Mouse (Mus musculus): ENCODE measurements around the gene Mpzl1. TPM values are rescaled to one million over a fixed set of nuclear protein-coding genes. Genes with fewer than 3 reads are reported as not detected.

Mpzl1 gene
- polyA plus RNA-seq, 1 experiment from 2014 or later: 159 TPM

- no peak for DNase-seq
- no peak overlapping the region for H3K27ac ChIP-seq (replicated peaks; ENCODE audit: low read depth, low read length)
- no peaks in the 10 kb centered on the region for H3K4me1 ChIP-seq (ENCODE audit: control insufficient read depth, insufficient read depth, low read length)
- H3K9me3 ChIP-seq (ENCODE audit: control insufficient read depth, low read length): no peaks in the 10 kb centered on the region
- no peaks in the 10 kb centered on the region for H3K27me3 ChIP-seq (ENCODE audit: control insufficient read depth, insufficient read depth, low read length)
- WGBS: 65% methylated on average over 14 of the region's 14 CpGs
- H3K4me2 ChIP-seq (ENCODE audit: low read length): no peak overlapping the region
- H3K36me3 ChIP-seq (ENCODE audit: control insufficient read depth, insufficient read depth, low read length): peaks cover 1% of the 10 kb centered on the region
- no peak for ATAC-seq (ENCODE audit: low FRiP score, low TSS enrichment)
- no peak overlapping the region for H3K4me3 ChIP-seq (replicated peaks; ENCODE audit: low read depth, low read length)
- H3K9ac ChIP-seq (replicated peaks; ENCODE audit: low read length): no peak overlapping the region
Observed at GRCm38 (mm10) chr1:165585389-165586104, 48.8 kb downstream of the Mpzl1 start.

GRCm38 (mm10) chr1:165583529-165584184 lies 50.7 kb downstream of the Mpzl1 start:
- H3K4me1 ChIP-seq (ENCODE audit: control insufficient read depth, insufficient read depth, low read length): no peaks in the 10 kb centered on the region
- DNase-seq: peak; percentile 91
- no peak overlapping the region for H3K9ac ChIP-seq (replicated peaks; ENCODE audit: low read length)
- no peak overlapping the region for H3K4me3 ChIP-seq (replicated peaks; ENCODE audit: low read depth, low read length)
- WGBS: 36% methylated on average over 12 of the region's 12 CpGs
- H3K36me3 ChIP-seq (ENCODE audit: control insufficient read depth, insufficient read depth, low read length): no peaks in the 10 kb centered on the region
- no peak overlapping the region for H3K4me2 ChIP-seq (ENCODE audit: low read length)
- peak; percentile 74; the same call in 1 of the 2 replicates for ATAC-seq (ENCODE audit: low FRiP score, low TSS enrichment)
- H3K27ac ChIP-seq (replicated peaks; ENCODE audit: low read depth, low read length): no peak overlapping the region
- H3K27me3 ChIP-seq (ENCODE audit: control insufficient read depth, insufficient read depth, low read length): no peaks in the 10 kb centered on the region
- H3K9me3 ChIP-seq (ENCODE audit: control insufficient read depth, low read length): no peaks in the 10 kb centered on the region

GRCm38 (mm10) chr1:165581255-165581654 lies 53.1 kb downstream of the Mpzl1 start:
- no peak overlapping the region for H3K4me3 ChIP-seq (replicated peaks; ENCODE audit: low read depth, low read length)
- ATAC-seq (ENCODE audit: low FRiP score, low TSS enrichment) (no peak), DNase-seq (no peak)
- no peaks in the 10 kb centered on the region for H3K9me3 ChIP-seq (ENCODE audit: control insufficient read depth, low read length)
- no peak overlapping the region for H3K4me2 ChIP-seq (ENCODE audit: low read length)
- H3K9ac ChIP-seq (replicated peaks; ENCODE audit: low read length): no peak overlapping the region
- WGBS: 96% methylated on average over 3 of the region's 3 CpGs
- H3K4me1 ChIP-seq (ENCODE audit: control insufficient read depth, insufficient read depth, low read length): no peaks in the 10 kb centered on the region
- no peak overlapping the region for H3K27ac ChIP-seq (replicated peaks; ENCODE audit: low read depth, low read length)
- no peaks in the 10 kb centered on the region for H3K36me3 ChIP-seq (ENCODE audit: control insufficient read depth, insufficient read depth, low read length)
- H3K27me3 ChIP-seq (ENCODE audit: control insufficient read depth, insufficient read depth, low read length): no peaks in the 10 kb centered on the region

DNA sequence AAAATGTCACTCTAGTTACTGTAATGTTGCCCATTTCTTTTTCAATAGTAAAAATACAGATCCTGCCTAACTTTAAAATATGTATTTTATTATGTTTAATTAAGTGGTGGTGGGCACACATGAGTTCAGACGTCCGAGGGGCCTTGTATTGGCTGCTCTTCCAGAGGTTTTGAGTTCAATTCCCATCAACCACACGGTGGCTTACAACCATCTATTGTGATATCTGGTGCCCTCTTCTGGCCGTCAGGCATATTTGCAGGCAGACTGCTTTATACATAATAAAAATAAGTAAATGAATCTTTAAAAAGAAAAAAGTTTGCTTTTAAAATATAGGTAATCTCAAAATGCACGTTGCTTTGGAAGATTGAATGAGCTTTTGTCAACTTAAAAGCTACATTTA lies 55.0 kb downstream of the Mpzl1 start:
- DNase-seq (peak; percentile 23), ATAC-seq (ENCODE audit: low FRiP score, low TSS enrichment) (no peak)
- Histone ChIP-seq H3K4me3 (replicated peaks; ENCODE audit: low read depth, low read length) (no peak overlapping the region), H3K36me3 (ENCODE audit: control insufficient read depth, insufficient read depth, low read length) (no peaks in the 10 kb centered on the region), H3K27ac (replicated peaks; ENCODE audit: low read depth, low read length) (no peak overlapping the region), H3K4me2 (ENCODE audit: low read length) (no peak overlapping the region), H3K4me1 (ENCODE audit: control insufficient read depth, insufficient read depth, low read length) (no peaks in the 10 kb centered on the region), H3K9me3 (ENCODE audit: control insufficient read depth, low read length) (no peaks in the 10 kb centered on the region), H3K9ac (replicated peaks; ENCODE audit: low read length) (no peak overlapping the region), H3K27me3 (ENCODE audit: control insufficient read depth, insufficient read depth, low read length) (no peaks in the 10 kb centered on the region)
- WGBS: 52% methylated on average over 5 of the region's 5 CpGs

- 81% methylated on average over 9 of the region's 9 CpGs for WGBS
- H3K36me3 ChIP-seq (ENCODE audit: control insufficient read depth, insufficient read depth, low read length): no peaks in the 10 kb centered on the region
- H3K27me3 ChIP-seq (ENCODE audit: control insufficient read depth, insufficient read depth, low read length): no peaks in the 10 kb centered on the region
- no peaks in the 10 kb centered on the region for H3K9me3 ChIP-seq (ENCODE audit: control insufficient read depth, low read length)
- no peaks in the 10 kb centered on the region for H3K4me1 ChIP-seq (ENCODE audit: control insufficient read depth, insufficient read depth, low read length)
- no peak overlapping the region for H3K4me2 ChIP-seq (ENCODE audit: low read length)
- H3K27ac ChIP-seq (replicated peaks; ENCODE audit: low read depth, low read length): no peak overlapping the region
- no peak overlapping the region for H3K4me3 ChIP-seq (replicated peaks; ENCODE audit: low read depth, low read length)
- no peak for DNase-seq
- no peak overlapping the region for H3K9ac ChIP-seq (replicated peaks; ENCODE audit: low read length)
- no peak for ATAC-seq (ENCODE audit: low FRiP score, low TSS enrichment)
Observed at GRCm38 (mm10) chr1:165576459-165577112, 57.8 kb downstream of the Mpzl1 start.

- Histone ChIP-seq H3K36me3 (ENCODE audit: control insufficient read depth, insufficient read depth, low read length) (no peaks in the 10 kb centered on the region), H3K4me2 (ENCODE audit: low read length) (no peak overlapping the region), H3K4me3 (replicated peaks; ENCODE audit: low read depth, low read length) (no peak overlapping the region), H3K4me1 (ENCODE audit: control insufficient read depth, insufficient read depth, low read length) (no peaks in the 10 kb centered on the region), H3K27ac (replicated peaks; ENCODE audit: low read depth, low read length) (no peak overlapping the region), H3K9me3 (ENCODE audit: control insufficient read depth, low read length) (no peaks in the 10 kb centered on the region), H3K27me3 (ENCODE audit: control insufficient read depth, insufficient read depth, low read length) (no peaks in the 10 kb centered on the region), H3K9ac (replicated peaks; ENCODE audit: low read length) (no peak overlapping the region)
- DNase-seq (no peak), ATAC-seq (ENCODE audit: low FRiP score, low TSS enrichment) (no peak)
- WGBS: 82% methylated on average over 4 of the region's 4 CpGs
Observed at GRCm38 (mm10) chr1:165576005-165576404, 58.3 kb downstream of the Mpzl1 start.

DNA sequence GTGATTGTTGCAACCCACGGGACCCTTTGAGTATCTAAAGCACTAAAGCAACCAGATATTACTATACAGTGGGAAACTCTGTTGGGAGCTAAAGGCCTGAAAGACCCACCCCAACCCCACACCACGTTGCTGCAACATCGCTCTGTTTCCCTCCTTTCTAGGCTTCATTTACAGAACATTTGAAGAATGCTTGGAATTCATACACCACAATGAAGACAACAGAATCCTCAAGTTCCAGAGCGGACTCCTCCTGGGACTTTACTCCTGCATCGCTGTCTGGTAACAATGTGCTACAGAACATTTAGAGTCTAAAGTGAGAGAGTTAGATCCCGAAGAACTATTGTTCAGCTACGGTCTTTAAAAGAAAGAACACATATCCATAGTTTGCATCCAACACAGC lies 66.9 kb downstream of the Mpzl1 start:
- 81% methylated on average over 7 of the region's 7 CpGs for WGBS
- ATAC-seq (ENCODE audit: low FRiP score, low TSS enrichment) (no peak), DNase-seq (no peak)
- H3K4me1 ChIP-seq (ENCODE audit: control insufficient read depth, insufficient read depth, low read length): no peaks in the 10 kb centered on the region
- no peak overlapping the region for H3K4me2 ChIP-seq (ENCODE audit: low read length)
- no peak overlapping the region for H3K4me3 ChIP-seq (replicated peaks; ENCODE audit: low read depth, low read length)
- H3K27me3 ChIP-seq (ENCODE audit: control insufficient read depth, insufficient read depth, low read length): no peaks in the 10 kb centered on the region
- H3K36me3 ChIP-seq (ENCODE audit: control insufficient read depth, insufficient read depth, low read length): no peaks in the 10 kb centered on the region
- no peak overlapping the region for H3K27ac ChIP-seq (replicated peaks; ENCODE audit: low read depth, low read length)
- no peaks in the 10 kb centered on the region for H3K9me3 ChIP-seq (ENCODE audit: control insufficient read depth, low read length)
- no peak overlapping the region for H3K9ac ChIP-seq (replicated peaks; ENCODE audit: low read length)

GRCm38 (mm10) chr1:165565283-165565682 lies 69.1 kb downstream of the Mpzl1 start:
- DNase-seq: no peak
- Histone ChIP-seq H3K36me3 (ENCODE audit: control insufficient read depth, insufficient read depth, low read length) (no peaks in the 10 kb centered on the region), H3K4me3 (replicated peaks; ENCODE audit: low read depth, low read length) (no peak overlapping the region), H3K4me2 (ENCODE audit: low read length) (no peak overlapping the region), H3K9me3 (ENCODE audit: control insufficient read depth, low read length) (no peaks in the 10 kb centered on the region), H3K27me3 (ENCODE audit: control insufficient read depth, insufficient read depth, low read length) (no peaks in the 10 kb centered on the region), H3K27ac (replicated peaks; ENCODE audit: low read depth, low read length) (no peak overlapping the region), H3K4me1 (ENCODE audit: control insufficient read depth, insufficient read depth, low read length) (no peaks in the 10 kb centered on the region), H3K9ac (replicated peaks; ENCODE audit: low read length) (no peak overlapping the region)
- 92% methylated on average over 4 of the region's 4 CpGs for WGBS
- no peak for ATAC-seq (ENCODE audit: low FRiP score, low TSS enrichment)
